Mouse (Mus musculus) CH12.LX (cell line): ENCODE measurements around the gene Ldlr.

ENCODE experiments used
- CTCF ChIP-seq, 2 experiments: IDR thresholded peaks in 1 of 2; conservative IDR thresholded peaks in 1 of 2; 2 replicates each; pipeline ENCODE4 v1.5.1; 2011 to 2012; ENCODE audit warnings: low read depth in 2 of 2, low read length in 2 of 2, improper control_type of control experiment in 1 of 2, inconsistent platforms in 1 of 2, mild to moderate bottlenecking in 1 of 2, moderate library complexity in 1 of 2
- JUND ChIP-seq: conservative IDR thresholded peaks from 2 replicates; pipeline ENCODE4 v1.6.1; 2011; ENCODE audit warnings: low read depth, low read length, improper control_type of control experiment

- TF ChIP-seq JUND (no peak), CTCF (conservative IDR thresholded peaks at IDR 0.05 in 1 of 2, IDR thresholded peaks at IDR 0.05 in 1 of 2; ENCODE audit: low read depth in 2 of 2, low read length in 2 of 2) (no peak)
Measured at GRCm38 (mm10) chr9:21690031-21690430, 33.3 kb upstream of the Ldlr start.
